Mouse (Mus musculus): ENCODE measurements around the gene Dnah6. TPM values are rescaled to one million over a fixed set of nuclear protein-coding genes. Genes with fewer than 3 reads are reported as not detected.

Gene Dnah6
- total and polyA plus RNA-seq, 3 experiments = 0.01 to 0.05 TPM; not detected in 1

- DNase-seq (ENCODE audit: low spot score) = no peak
- peaks cover 12% of the 10 kb centered on the region; the same call in 1 of the 2 replicates for H3K27me3 ChIP-seq (ENCODE audit: insufficient read depth, low read length)
- TF ChIP-seq CTCF (IDR thresholded peaks at IDR 0.05; ENCODE audit: low read depth, low read length) (no peak), GATA1 (IDR thresholded peaks at IDR 0.05; ENCODE audit: borderline replicate concordance, low read length) (no peak), POLR2AphosphoS5 (IDR thresholded peaks at IDR 0.05; ENCODE audit: insufficient replicate concordance, low read depth, low read length) (no peak), GATA2 (IDR thresholded peaks at IDR 0.05; ENCODE audit: borderline replicate concordance, low read depth, low read length) (no peak), TAL1 (conservative IDR thresholded peaks at IDR 0.05; ENCODE audit: low read depth, low read length) (no peak)
- no peak overlapping the region for H3K4me3 ChIP-seq (ENCODE audit: low read depth, low read length)
- H3K9me3 ChIP-seq (replicated peaks) = no peaks in the 10 kb centered on the region
- ATAC-seq (ENCODE audit: extremely low read depth, insufficient number of reproducible peaks, low FRiP score, poor library complexity, severe bottlenecking) = no peak
- no peaks in the 10 kb centered on the region for H3K36me3 ChIP-seq (replicated peaks)
- H3K4me1 ChIP-seq (ENCODE audit: insufficient read depth, low read depth, low read length) = no peaks in the 10 kb centered on the region
Observed at GRCm38 (mm10) chr6:73155455-73155854, 66.0 kb downstream of the Dnah6 start.

GRCm38 (mm10) chr6:73153675-73154074 is 67.8 kb downstream of the Dnah6 start:
- Histone ChIP-seq H3K36me3 (replicated peaks) (no peaks in the 10 kb centered on the region), H3K9me3 (replicated peaks) (no peaks in the 10 kb centered on the region), H3K4me3 (ENCODE audit: low read depth, low read length) (no peak overlapping the region), H3K4me1 (ENCODE audit: insufficient read depth, low read depth, low read length) (no peaks in the 10 kb centered on the region), H3K27me3 (ENCODE audit: insufficient read depth, low read length) (peaks cover 4% of the 10 kb centered on the region; the same call in 1 of the 2 replicates)
- TF ChIP-seq GATA1 (IDR thresholded peaks at IDR 0.05; ENCODE audit: borderline replicate concordance, low read length) (no peak), GATA2 (IDR thresholded peaks at IDR 0.05; ENCODE audit: borderline replicate concordance, low read depth, low read length) (no peak), CTCF (IDR thresholded peaks at IDR 0.05; ENCODE audit: low read depth, low read length) (peak; percentile 81), POLR2AphosphoS5 (IDR thresholded peaks at IDR 0.05; ENCODE audit: insufficient replicate concordance, low read depth, low read length) (no peak)
- DNase-seq (ENCODE audit: low spot score) (peak; percentile 53), ATAC-seq (ENCODE audit: extremely low read depth, insufficient number of reproducible peaks, low FRiP score, poor library complexity, severe bottlenecking) (peak; percentile 67)

- TF ChIP-seq TAL1 (conservative IDR thresholded peaks at IDR 0.05; ENCODE audit: low read depth, low read length) = no peak
- no peak for TF ChIP-seq GATA1 (IDR thresholded peaks at IDR 0.05; ENCODE audit: borderline replicate concordance, low read length)
- TF ChIP-seq POLR2AphosphoS5 (IDR thresholded peaks at IDR 0.05; ENCODE audit: insufficient replicate concordance, low read depth, low read length) = no peak
- no peak for TF ChIP-seq GATA2 (IDR thresholded peaks at IDR 0.05; ENCODE audit: borderline replicate concordance, low read depth, low read length)
- no peak for TF ChIP-seq CTCF (IDR thresholded peaks at IDR 0.05; ENCODE audit: low read depth, low read length)
- DNase-seq (ENCODE audit: low spot score) = no peak
- H3K9me3 ChIP-seq (replicated peaks) = peaks cover 2% of the 10 kb centered on the region; the same call in 1 of the 2 replicates
- H3K4me3 ChIP-seq (ENCODE audit: low read depth, low read length) = no peak overlapping the region
- H3K27me3 ChIP-seq (ENCODE audit: insufficient read depth, low read length) = no peaks in the 10 kb centered on the region
- H3K36me3 ChIP-seq (replicated peaks) = no peaks in the 10 kb centered on the region
- H3K4me1 ChIP-seq (ENCODE audit: insufficient read depth, low read depth, low read length) = 0 out of 2 replicates have a peak, but pooled peaks cover 1% of the 10 kb centered on the region
- ATAC-seq (ENCODE audit: extremely low read depth, insufficient number of reproducible peaks, low FRiP score, poor library complexity, severe bottlenecking) = no peak
Observed at GRCm38 (mm10) chr6:73143403-73143802, 78.0 kb downstream of the Dnah6 start.

- ATAC-seq (ENCODE audit: extremely low read depth, insufficient number of reproducible peaks, low FRiP score, poor library complexity, severe bottlenecking) (no peak), DNase-seq (ENCODE audit: low spot score) (no peak)
- TF ChIP-seq GATA2 (IDR thresholded peaks at IDR 0.05; ENCODE audit: borderline replicate concordance, low read depth, low read length) = no peak
- no peak for TF ChIP-seq CTCF (IDR thresholded peaks at IDR 0.05; ENCODE audit: low read depth, low read length)
- TF ChIP-seq GATA1 (IDR thresholded peaks at IDR 0.05; ENCODE audit: borderline replicate concordance, low read length) = no peak
- no peak for TF ChIP-seq POLR2AphosphoS5 (IDR thresholded peaks at IDR 0.05; ENCODE audit: insufficient replicate concordance, low read depth, low read length)
- TF ChIP-seq TAL1 (conservative IDR thresholded peaks at IDR 0.05; ENCODE audit: low read depth, low read length) = no peak
- 0 out of 2 replicates have a peak, but pooled peaks cover 3% of the 10 kb centered on the region for H3K4me1 ChIP-seq (ENCODE audit: insufficient read depth, low read depth, low read length)
- H3K9me3 ChIP-seq (replicated peaks) = peaks cover 2% of the 10 kb centered on the region; the same call in 1 of the 2 replicates
- H3K4me3 ChIP-seq (ENCODE audit: low read depth, low read length) = no peak overlapping the region
- no peaks in the 10 kb centered on the region for H3K36me3 ChIP-seq (replicated peaks)
- no peaks in the 10 kb centered on the region for H3K27me3 ChIP-seq (ENCODE audit: insufficient read depth, low read length)
Observed at GRCm38 (mm10) chr6:73142776-73143175, 78.7 kb downstream of the Dnah6 start.

- no peaks in the 10 kb centered on the region for H3K36me3 ChIP-seq (replicated peaks)
Observed at GRCm38 (mm10) chr6:73140836-73141235, 80.6 kb downstream of the Dnah6 start.

GRCm38 (mm10) chr6:73132784-73133183 is 88.7 kb downstream of the Dnah6 start:
- H3K9me3 ChIP-seq (replicated peaks) = no peaks in the 10 kb centered on the region
- ATAC-seq (ENCODE audit: extremely low read depth, insufficient number of reproducible peaks, low FRiP score, poor library complexity, severe bottlenecking) (no peak), DNase-seq (ENCODE audit: low spot score) (no peak)
- peaks cover 5% of the 10 kb centered on the region; the same call in 1 of the 2 replicates for H3K27me3 ChIP-seq (ENCODE audit: insufficient read depth, low read length)
- no peak overlapping the region for H3K4me3 ChIP-seq (ENCODE audit: low read depth, low read length)
- H3K4me1 ChIP-seq (ENCODE audit: insufficient read depth, low read depth, low read length) = no peaks in the 10 kb centered on the region
- no peak for TF ChIP-seq GATA1 (IDR thresholded peaks at IDR 0.05; ENCODE audit: borderline replicate concordance, low read length)
- no peak for TF ChIP-seq GATA2 (IDR thresholded peaks at IDR 0.05; ENCODE audit: borderline replicate concordance, low read depth, low read length)
- TF ChIP-seq TAL1 (conservative IDR thresholded peaks at IDR 0.05; ENCODE audit: low read depth, low read length) = no peak
- no peak for TF ChIP-seq CTCF (IDR thresholded peaks at IDR 0.05; ENCODE audit: low read depth, low read length)
- no peak for TF ChIP-seq POLR2AphosphoS5 (IDR thresholded peaks at IDR 0.05; ENCODE audit: insufficient replicate concordance, low read depth, low read length)
- H3K36me3 ChIP-seq (replicated peaks) = no peaks in the 10 kb centered on the region

More at GRCm38 (mm10) chr6:73140836-73141235, 80.6 kb downstream of the Dnah6 start:
- H3K27me3 ChIP-seq (ENCODE audit: insufficient read depth, low read length) = no peaks in the 10 kb centered on the region
- TF ChIP-seq GATA2 (IDR thresholded peaks at IDR 0.05; ENCODE audit: borderline replicate concordance, low read depth, low read length) (no peak), POLR2AphosphoS5 (IDR thresholded peaks at IDR 0.05; ENCODE audit: insufficient replicate concordance, low read depth, low read length) (no peak), GATA1 (IDR thresholded peaks at IDR 0.05; ENCODE audit: borderline replicate concordance, low read length) (no peak), TAL1 (conservative IDR thresholded peaks at IDR 0.05; ENCODE audit: low read depth, low read length) (no peak), CTCF (IDR thresholded peaks at IDR 0.05; ENCODE audit: low read depth, low read length) (no peak)
- DNase-seq (ENCODE audit: low spot score) (no peak), ATAC-seq (ENCODE audit: extremely low read depth, insufficient number of reproducible peaks, low FRiP score, poor library complexity, severe bottlenecking) (no peak)
- H3K4me1 ChIP-seq (ENCODE audit: insufficient read depth, low read depth, low read length) = 0 out of 2 replicates have a peak, but pooled peaks cover 3% of the 10 kb centered on the region
- peaks cover 2% of the 10 kb centered on the region; the same call in 1 of the 2 replicates for H3K9me3 ChIP-seq (replicated peaks)
- no peak overlapping the region for H3K4me3 ChIP-seq (ENCODE audit: low read depth, low read length)

Data from G1E (cell line).